Mouse (Mus musculus): ENCODE measurements around the gene Dhx32. TPM values are rescaled to one million over a fixed set of nuclear protein-coding genes. Genes with fewer than 3 reads are reported as not detected.
"Not testable (repeated sequence)": the region's sequence is repeated elsewhere in the genome, so short reads cannot be mapped to it uniquely, and the experiment has no call there.

The Dhx32 gene
- total RNA-seq, 2 experiments from 2014 or later: 36.6 to 39.8 TPM

DNA sequence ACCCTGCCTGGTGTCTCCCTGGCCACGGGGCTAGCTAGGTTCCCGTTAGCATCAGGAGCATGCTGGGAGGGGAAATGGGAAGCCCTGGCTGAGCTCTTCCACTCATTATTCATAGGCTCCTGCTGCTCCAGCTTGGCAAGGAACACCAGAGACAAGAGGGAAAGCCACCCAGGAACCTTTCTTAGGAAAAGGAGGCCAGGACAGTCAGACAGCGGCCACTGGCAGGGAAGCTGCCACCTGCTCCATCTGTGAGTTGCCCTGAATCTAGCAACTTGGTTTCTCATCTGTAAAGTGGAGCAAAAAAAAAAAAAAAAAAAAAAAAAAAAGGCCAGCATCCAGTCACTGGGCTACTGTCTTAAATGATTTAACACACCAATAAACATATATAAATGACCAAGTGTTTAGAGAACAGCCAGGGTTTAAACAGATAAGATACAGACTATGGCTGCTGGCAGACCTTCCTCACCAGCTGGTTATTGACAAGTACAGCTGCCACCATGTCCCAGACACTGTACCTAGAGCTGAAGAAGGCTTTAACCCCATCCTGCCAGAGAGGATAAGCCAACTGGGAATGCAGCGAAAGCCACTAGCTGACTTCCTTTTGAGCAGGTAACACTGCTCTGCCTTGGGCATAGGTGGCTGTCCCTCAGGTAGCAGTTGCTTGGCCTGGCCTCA lies 50.4 kb downstream of the Dhx32 start:
- DNase-seq (ENCODE audit: low spot score in 2 of 2): peak in 1 of 2 experiments; percentile 40
- intact Hi-C loops (cut with DNase I): no loop called here

DNA sequence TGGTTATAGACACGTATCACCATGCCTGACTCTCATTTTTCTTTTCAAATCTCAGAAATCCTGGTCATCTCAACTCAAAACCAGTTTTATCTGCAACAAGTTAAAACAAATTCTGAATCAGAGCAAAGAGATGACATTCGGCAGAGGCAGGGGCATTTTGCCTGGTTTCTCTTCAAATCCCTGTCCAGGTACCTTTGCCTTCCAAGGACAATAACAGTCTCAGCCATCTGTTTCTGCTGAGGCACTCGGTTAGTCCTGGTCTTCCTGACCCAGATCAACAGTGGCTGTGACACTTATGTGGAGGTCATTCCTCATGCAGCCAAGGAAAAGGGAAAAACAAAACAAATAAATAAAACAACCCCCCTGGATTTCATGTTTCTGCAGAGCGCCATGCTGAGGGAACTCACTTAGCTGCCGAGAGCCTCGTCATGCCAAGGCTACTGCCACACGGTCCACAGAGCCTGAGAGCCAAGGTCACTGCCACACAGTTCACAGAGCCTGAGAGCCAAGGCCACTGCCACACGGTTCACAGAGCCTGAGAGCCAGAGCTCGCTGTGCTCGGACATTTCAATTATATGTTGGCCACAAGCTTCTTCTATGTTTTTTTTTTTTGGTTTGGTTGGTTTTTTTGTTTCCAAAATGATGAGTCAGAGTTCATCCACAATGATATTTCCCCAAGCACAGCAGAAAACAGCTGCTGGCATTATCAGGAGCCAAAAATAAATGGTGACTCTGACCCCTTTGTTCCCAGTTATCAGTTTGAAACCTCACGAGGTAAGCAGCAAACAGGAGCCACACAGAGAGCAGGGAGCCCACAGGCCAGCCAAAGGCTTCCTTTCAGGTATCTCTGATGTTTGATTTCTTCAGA lies 52.0 kb downstream of the Dhx32 start:
- intact Hi-C loops (cut with DNase I): no loop called here
- DNase-seq (ENCODE audit: low spot score in 2 of 2): no peak

DNA sequence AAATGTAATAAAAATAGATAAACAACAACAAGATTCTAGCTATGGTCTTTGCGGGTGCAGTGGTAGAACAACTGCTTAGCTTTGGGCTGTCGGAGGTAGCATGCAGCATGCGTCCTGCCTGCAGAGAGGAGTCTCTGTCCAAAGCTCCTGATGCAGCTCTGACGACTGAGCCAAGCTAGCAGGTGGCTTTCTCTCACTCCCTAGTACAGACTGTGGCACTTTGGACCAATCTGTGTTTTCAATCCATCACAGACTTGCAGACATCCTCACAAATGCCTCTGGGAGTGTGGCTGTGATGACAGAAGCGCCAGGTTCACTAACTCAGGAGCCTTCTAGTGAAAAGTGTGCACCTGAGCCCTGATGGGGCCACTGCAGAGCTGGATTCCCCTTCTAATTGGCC lies 53.2 kb downstream of the Dhx32 start:
- DNase-seq (ENCODE audit: low spot score in 2 of 2): no peak
- intact Hi-C loops (cut with DNase I): no loop called here

DNA sequence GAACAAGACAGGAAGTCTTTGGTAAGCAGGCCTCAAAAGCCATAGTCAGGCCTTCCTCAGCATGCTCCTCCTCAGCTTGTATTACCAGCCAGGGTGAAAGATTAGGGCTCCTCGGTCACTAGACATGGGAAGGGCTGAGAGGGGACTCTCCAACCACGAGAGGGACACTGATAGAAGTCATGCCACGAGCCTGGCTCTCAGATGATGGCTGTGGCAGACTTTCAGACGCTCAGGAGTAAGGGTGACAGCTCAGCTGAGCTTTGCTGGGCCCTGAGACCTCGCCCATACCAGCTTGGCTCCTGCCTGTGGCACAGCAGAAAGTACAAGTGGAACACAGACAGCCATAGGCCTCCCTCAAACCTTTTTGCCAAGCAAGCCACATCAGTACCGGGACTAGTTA lies 55.5 kb downstream of the Dhx32 start:
- DNase-seq (ENCODE audit: low spot score in 2 of 2): no peak
- intact Hi-C loops (cut with DNase I): no loop called here

DNA sequence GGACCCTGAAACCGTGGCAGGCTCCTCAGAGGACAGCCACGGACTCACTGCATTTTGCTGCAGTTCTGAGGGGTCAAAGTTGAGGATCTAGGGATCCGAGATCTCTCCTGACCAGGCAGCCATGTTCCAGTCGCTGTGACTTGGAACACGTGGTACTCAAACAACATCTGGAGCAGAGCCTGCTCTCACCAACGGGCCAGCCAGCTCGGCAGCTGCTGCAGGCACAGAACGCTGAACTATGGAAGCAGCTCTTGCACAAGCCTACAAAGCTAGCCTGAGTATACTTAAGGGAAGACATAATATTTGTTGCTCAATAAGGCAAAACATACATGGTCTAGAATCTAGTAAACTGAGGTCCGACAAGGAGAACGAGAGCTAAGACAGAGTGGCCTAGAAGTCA lies 57.0 kb downstream of the Dhx32 start:
- intact Hi-C loops (cut with DNase I): no loop called here
- DNase-seq (ENCODE audit: low spot score in 2 of 2): no peak

DNA sequence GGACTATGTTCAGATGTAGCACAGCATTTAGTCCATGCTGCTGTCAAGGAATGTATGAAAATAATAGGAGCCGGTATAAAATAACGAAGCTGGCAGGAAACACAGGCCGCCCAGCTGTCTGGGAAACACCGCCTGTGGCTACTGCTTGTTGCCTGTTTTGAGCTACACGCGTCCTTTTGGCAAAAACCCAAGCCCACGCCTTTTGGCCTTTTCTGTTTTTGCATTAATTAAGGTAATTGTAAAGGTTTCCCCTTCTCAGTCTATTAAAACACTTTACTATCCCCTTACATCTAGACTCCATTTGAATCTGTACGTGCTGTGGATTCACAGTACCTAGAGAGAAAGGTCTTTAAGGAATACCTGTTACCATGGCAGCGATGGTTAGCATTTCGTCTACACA lies 57.7 kb downstream of the Dhx32 start:
- DNase-seq (ENCODE audit: low spot score in 2 of 2): peak in 1 of 2 experiments; percentile 46
- intact Hi-C loops (cut with DNase I): no loop called here

DNA sequence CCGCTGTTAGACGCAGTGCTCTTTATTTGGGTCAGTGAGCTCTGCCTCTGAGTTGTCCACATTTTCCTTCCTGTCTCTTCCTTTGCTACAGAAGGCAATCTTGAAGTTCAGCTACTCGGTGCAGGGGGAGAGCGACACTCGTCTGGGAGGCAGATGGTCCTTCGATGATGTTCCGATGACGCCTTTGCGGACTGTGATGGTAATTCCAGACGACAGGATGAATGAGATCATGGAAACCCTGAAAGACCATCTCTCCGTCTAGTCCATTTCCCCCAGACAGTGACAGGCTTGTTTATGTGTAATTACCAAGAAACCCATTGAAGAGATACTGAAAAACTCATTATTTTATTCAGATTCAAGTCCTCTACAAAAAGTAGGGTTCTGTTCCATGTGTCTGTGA lies 61.9 kb downstream of the Dhx32 start:
- intact Hi-C loops (cut with DNase I): no loop called here
- no peak for DNase-seq (ENCODE audit: low spot score in 2 of 2)

DNA sequence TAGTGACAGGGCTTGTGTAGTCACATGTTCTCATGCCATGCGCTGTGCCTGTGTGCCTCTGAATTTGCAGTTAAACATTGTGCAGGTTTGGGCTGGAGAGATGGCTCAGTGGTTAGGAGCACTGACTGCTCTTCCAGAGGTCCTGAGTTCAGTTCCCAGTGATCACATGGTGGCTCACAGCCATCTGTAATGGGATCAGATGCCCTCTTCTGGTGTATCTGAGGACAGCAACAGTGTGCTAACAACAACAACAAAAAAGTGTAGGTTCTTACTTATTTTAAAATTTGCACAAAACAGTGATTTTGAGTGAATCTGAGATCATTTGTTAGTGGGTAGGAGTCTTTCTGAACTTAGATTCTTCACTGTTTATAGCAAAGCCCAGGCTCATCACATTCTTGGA lies 63.9 kb downstream of the Dhx32 start:
- intact Hi-C loops (cut with DNase I): no loop called here
- DNase-seq (ENCODE audit: low spot score in 2 of 2): no peak

DNA sequence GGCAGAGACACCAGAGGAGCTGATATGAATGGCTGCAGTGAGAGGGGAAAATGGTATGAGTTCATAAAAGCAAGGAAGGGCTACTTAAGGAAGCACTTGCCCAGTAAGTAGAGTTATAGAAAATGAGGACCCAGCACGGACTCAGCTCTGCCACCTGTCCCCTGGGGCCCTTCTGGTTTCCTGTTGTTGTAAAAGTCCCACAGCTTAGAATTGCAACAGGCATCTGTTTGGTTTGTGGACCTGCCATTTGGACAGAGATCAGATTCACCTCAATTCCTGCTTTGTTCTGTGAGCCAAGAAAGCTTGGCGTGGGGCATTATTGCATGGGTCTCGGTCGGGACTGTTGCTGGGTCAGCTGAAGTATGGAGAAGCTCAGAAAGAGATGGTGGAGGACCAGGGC lies 67.1 kb downstream of the Dhx32 start:
- no peak for DNase-seq (ENCODE audit: low spot score in 2 of 2)
- intact Hi-C loops (cut with DNase I): no loop called here

DNA sequence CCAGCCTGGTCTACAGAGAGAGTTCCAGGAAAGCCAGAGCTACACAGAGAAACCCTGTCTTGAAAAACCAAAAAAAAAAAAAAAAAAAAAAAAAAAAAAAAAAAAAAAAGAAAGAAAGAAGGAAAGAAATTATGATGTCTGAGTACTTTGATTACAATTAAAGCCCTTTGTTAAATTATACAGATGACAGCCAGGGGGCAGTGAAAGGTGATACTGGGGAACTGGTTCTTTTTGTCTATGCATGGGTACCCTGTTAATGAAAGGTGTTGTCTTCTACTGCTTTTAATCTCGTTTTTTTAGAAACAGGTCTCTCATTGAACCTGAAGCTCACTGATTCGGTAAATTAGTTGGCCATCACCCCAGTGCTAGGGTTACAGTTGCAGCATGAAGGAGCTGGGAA lies 75.2 kb downstream of the Dhx32 start:
- no peak for DNase-seq (ENCODE audit: low spot score in 2 of 2)
- intact Hi-C loops (cut with DNase I): no loop called here

DNA sequence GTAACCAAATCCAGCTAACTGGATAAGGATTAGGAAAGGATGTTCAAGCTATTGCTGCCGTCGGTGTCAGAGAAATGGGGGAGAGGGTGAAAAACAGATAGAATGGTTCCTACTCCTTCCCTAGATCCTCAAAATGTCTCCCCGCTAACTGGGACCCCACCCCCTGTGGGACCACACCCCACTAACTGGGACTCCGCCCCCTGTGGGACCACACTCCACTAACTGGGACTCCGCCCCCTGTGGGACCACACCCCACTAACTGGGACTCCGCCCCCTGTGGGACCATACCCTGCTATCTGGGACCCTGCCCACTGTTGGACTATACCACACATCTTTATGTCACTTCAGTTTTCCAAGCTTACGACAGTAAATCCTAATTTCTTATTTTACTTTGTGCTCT lies 78.6 kb downstream of the Dhx32 start:
- no peak for DNase-seq (ENCODE audit: low spot score in 2 of 2)
- intact Hi-C loops (cut with DNase I): no loop called here

DNA sequence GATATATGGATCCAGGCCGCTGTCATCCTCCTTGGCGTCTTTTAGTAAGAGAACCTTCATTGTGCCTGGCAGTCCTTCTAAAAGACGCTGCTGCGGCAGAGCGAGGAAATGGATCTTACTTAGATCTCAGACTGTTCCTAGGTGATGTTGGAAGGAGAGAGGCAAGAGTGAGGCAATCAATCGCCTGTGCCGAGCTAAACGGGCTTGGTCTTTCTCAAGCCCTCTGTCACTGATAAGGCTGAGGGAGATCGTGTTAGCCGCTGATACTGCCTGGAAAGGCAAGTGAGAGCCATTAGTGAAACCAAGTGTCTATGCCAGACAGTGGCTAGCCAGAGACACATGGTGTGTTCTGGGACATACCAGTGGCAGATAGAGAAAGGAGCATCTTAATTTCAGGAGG lies 80.2 kb downstream of the Dhx32 start:
- intact Hi-C loops (cut with DNase I): no loop called here
- no peak for DNase-seq (ENCODE audit: low spot score in 2 of 2)

DNA sequence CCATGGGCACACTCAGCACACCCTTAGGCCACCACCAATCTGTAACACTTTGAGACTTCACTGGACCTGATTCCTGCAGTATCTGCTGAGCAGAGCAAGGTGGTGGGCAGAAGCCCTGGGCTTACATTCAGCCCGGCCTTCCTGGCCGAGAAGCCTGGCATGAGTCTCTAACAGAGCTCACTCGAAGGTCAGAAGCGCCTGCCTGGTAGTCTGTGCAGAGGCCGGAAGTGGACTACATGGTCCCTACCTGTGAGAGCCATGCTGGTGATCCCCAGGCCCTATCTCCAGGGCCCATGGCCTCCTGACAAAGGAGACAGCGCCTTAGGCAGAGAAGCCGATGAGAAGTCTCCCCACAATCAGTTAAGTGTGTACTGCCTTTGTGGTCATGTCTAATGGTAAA lies 81.2 kb downstream of the Dhx32 start:
- intact Hi-C loops (cut with DNase I): no loop called here
- DNase-seq (ENCODE audit: low spot score in 2 of 2): no peak

DNA sequence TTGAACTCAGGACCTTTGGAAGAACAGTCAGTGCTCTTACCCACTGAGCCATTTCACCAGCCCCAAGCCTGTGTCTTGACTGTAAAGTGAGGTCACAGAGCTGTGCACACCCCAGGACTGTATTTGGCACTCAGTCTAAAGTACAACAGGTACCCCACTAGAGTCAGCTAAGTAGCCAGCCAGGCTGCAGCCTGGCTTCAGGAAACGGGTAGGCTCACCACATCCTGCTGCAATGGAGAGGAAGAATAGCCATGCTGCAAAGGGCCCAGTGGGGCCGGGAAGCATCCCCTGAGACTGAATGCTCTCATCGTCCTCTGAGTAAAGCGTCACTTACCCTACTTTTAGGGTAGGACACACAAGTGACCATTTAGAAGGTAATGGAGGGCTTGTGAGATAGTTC lies 82.6 kb downstream of the Dhx32 start:
- no peak for DNase-seq (ENCODE audit: low spot score in 2 of 2)
- intact Hi-C loops (cut with DNase I): no loop called here

DNA sequence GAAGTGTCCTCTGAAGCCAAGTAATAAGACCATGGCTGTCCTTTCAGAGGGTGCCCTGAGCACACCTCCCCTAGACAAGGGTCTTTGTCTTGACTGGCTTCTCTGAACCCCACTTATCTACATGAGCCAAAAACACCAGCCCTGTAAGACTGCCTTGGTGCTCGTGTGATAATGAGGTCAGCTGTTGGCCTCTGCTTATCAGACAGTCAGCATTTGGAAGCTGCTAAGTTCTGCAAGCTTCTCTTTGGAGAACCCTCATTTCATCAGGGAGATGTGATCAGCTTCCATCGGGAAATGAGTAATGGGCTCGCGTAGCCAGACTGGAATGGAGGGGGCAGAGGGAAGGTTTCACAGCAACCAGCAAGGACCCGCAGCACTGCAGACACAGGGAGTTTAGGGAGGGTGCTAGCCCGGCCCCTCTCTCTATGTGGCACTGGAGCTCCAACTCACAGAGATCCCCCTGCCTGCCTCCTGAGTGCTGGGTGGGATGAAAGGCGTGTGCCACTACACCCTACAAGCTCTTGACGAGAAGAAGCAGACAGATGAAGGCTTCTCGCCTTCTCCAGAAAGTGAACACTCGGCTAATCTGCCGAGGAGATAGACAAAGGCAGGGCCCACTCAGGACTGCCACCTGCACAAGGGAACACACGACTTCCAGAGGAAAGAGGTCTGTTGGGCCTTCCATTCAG lies 84.4 kb downstream of the Dhx32 start:
- intact Hi-C loops (cut with DNase I): no loop called here
- no peak for DNase-seq (ENCODE audit: low spot score in 2 of 2)

DNA sequence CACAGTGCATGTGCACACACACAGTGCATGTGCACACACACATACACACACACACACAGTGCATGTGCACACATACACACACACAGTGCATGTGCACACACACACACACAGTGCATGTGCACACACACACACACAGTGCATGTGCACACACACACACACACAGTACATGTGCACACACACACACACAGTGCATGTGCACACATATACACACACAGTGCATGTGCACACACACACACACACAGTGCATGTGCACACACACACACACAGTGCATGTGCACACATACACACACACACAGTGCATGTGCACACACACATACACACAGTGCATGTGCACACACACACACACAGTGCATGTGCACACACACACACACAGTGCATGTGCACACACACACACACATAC lies 96.9 kb downstream of the Dhx32 start:
- intact Hi-C loops (cut with DNase I): not testable (repeated sequence)

DNA sequence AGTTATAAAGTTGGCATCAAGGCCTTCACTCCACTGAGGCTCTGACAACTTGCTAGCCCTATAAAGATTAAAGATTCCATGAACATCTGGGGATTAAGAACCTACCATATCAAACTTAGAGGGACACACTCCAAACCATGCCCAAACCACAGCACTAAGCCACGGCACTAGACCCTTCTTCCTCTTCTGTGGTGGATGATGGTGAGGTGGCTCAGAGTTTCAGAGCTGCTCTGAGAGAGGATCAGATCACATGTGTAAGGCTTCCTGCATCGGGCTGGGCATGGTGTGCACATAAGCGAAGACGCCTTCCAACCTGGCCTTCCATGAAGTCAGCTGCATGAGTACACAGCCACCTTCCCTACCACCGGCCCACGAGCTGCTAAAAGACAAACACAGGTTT lies 97.8 kb downstream of the Dhx32 start:
- intact Hi-C loops (cut with DNase I): no loop called here
- no peak for DNase-seq (ENCODE audit: low spot score in 2 of 2)

More for the DNA sequence above, 96.9 kb downstream of the Dhx32 start:
- not testable (repeated sequence) for DNase-seq (ENCODE audit: low spot score in 2 of 2)

DNA sequence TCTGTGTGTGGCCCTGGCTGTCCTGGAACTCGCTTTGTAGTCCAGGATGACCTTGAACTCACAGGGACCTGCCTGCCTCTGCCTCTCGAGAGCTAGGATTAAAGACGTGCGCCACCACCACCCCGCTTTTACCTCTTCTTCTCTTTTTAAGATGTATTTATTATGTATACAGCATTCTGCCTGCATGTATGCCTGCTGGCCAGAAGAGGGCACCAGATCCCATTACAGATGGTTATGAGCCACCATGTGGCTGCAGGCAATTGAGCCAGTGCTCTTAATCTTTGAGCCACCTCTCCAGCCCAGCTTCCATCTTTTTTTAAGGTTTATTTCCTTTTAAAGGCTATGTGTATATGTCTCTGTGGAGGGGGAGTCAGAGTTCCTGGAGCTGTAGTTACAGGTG lies 98.4 kb downstream of the Dhx32 start:
- no peak for DNase-seq (ENCODE audit: low spot score in 2 of 2)
- intact Hi-C loops (cut with DNase I): no loop called here

DNA sequence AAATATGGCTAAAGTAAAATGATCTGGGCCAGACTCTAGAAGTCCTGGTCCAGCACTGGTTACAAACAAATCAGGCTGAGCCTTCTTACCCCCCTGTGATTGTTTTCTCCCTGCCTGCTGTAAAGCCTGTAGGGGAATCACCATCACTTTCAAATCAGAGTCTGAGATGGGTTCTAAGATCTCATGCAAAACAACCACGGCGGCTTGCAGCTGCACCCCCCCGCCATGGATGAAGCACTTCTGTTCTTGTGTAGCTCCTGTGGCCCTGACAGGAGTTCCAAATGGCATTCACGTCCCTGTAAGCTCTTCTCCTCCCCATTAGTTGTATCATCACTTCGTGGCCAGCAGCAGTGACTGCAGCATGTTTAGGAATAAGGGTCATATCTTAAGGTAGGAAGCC lies 98.9 kb downstream of the Dhx32 start:
- DNase-seq (ENCODE audit: low spot score in 2 of 2): no peak
- intact Hi-C loops (cut with DNase I): no loop called here

DNA sequence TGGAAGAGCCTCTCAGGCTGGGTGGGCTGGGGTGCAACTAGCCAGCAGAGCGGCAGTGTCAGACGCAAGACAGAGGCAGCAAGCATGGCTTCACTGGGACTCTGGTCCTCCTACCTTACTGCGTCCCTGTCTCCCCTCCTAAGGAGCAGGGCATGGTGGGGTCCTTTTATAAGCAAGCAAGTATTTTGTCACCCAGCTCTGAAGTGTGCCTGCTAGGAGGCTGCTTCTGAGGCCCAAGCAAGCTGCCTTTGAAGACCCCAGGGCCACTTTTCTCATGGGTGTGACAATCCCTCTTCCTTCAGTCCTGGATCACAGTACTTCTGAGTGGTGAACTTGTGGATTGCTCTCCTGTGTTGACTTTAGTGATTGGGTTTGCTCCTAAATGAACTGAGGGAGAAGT lies 102.6 kb downstream of the Dhx32 start, which contains the start of gene Mmp21:
Mmp21 (minus strand) TSS at position 101 of the 400 bp plus-strand sequence.
- intact Hi-C loops (cut with DNase I): no loop called here
- no peak for DNase-seq (ENCODE audit: low spot score in 2 of 2)

DNA sequence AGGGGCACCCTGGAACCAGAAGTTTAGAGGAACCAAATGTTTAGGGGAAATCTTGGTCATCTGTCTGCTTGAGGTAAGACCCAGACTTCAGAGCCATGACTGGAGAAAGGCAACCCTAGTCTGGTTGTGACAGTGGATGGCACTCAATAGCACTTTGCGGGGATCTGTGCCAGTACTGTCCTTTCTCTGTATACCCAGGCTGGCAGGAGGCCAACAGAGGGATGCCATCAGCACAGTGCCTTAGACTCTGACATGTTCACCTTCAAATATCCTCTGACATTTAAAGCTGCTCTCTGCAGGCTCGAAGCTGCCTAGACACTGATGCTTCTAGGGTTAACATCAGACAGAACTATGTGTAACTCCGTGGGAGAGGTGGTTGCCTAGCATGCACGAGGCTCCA lies 103.1 kb downstream of the Dhx32 start:
- intact Hi-C loops (cut with DNase I): no loop called here
- no peak for DNase-seq (ENCODE audit: low spot score in 2 of 2)
